Mouse (Mus musculus) liver, embryonic 16.5 days (tissue): ENCODE measurements around the gene Spocd1. TPM values are rescaled to one million over a fixed set of nuclear protein-coding genes. Genes with fewer than 3 reads are reported as not detected.

Experiments used
- ATAC-seq: fragments of 200-750 bp; cut with Nextera tagmentation; 2 replicates; pipeline ENCODE4 v1.8.0; 2017; ENCODE audit warnings: low read depth, mild to moderate bottlenecking, moderate number of reproducible peaks, moderate library complexity
- H3K27ac ChIP-seq: fragments of 300-500 bp; sonication (generic); 2 replicates; pipeline ENCODE4 v1.5.1; 2014; ENCODE audit warnings: mild to moderate bottlenecking, low read length
- H3K27me3 ChIP-seq: fragments of 300-500 bp; sonication (generic); 2 replicates; pipeline ENCODE4 v1.6.1; 2014; ENCODE audit warnings: low read depth, low read length, mixed read lengths; ENCODE audit not compliant: control insufficient read depth, insufficient read depth
- H3K36me3 ChIP-seq: fragments of 300-500 bp; sonication (generic); 2 replicates; pipeline ENCODE4 v1.6.1; 2014; ENCODE audit warnings: mild to moderate bottlenecking; ENCODE audit not compliant: control insufficient read depth, insufficient read depth
- H3K4me1 ChIP-seq: fragments of 300-500 bp; sonication (generic); 2 replicates; pipeline ENCODE4 v1.6.1; 2014; ENCODE audit warnings: low read depth, low read length, mixed read lengths; ENCODE audit not compliant: control insufficient read depth
- H3K4me2 ChIP-seq: fragments of 300-500 bp; sonication (generic); 2 replicates; pipeline ENCODE4 v1.6.1; 2014; ENCODE audit warnings: low read depth, low read length, mixed read lengths
- H3K4me3 ChIP-seq: fragments of 300-500 bp; sonication (generic); 2 replicates; pipeline ENCODE4 v1.5.1; 2014; ENCODE audit warnings: low read depth, mild to moderate bottlenecking, low read length
- H3K9ac ChIP-seq: fragments of 300-500 bp; sonication (generic); 2 replicates; pipeline ENCODE4 v1.6.1; 2014; ENCODE audit warnings: low read depth, low read length
- H3K9me3 ChIP-seq: fragments of 300-500 bp; sonication (generic); replicated peaks from 2 replicates; pipeline ENCODE4 v1.6.1; 2016; ENCODE audit warnings: low read length; ENCODE audit not compliant: control insufficient read depth
- WGBS: fragments of 180-500 bp; shearing (Covaris S2); extraction: QIAGEN DNeasy Blood & Tissue Kit; methylation state at CpG from one replicate; pipeline ENCODE4 v1.1.7; 2014; ENCODE audit not compliant: insufficient replicate concordance; 5-methylcytosine and 5-hydroxymethylcytosine counted together
- polyA plus RNA-seq: library from polyadenylated mRNA; unstranded; fragments of >200 nt; fragmentation: Nextera tagmentation; extraction: Ambion mirVana; gene quantifications from 2 replicates; pipeline ENCODE4 v1.2.1, GENCODE M21; 2015

Gene Spocd1
- polyA plus RNA-seq, 1 experiment from 2014 or later, result not detected

- H3K4me2 ChIP-seq, result peak overlapping the region; percentile 68
- H3K36me3 ChIP-seq, result no peaks in the 10 kb centered on the region
- H3K4me1 ChIP-seq, result peaks cover 6% of the 10 kb centered on the region
- H3K9ac ChIP-seq, result no peak overlapping the region
- H3K9me3 ChIP-seq, result no peaks in the 10 kb centered on the region
- ATAC-seq, result peak; percentile 56
- H3K4me3 ChIP-seq, result peak overlapping the region; percentile 46
- WGBS, result 2% methylated on average over 37 of the region's 37 CpGs
- H3K27ac ChIP-seq, result no peak overlapping the region
- peaks cover 17% of the 10 kb centered on the region for H3K27me3 ChIP-seq
These were observed 31.3 kb downstream of the Spocd1 start for GRCm38 (mm10) chr4:129960180-129960944.

DNA sequence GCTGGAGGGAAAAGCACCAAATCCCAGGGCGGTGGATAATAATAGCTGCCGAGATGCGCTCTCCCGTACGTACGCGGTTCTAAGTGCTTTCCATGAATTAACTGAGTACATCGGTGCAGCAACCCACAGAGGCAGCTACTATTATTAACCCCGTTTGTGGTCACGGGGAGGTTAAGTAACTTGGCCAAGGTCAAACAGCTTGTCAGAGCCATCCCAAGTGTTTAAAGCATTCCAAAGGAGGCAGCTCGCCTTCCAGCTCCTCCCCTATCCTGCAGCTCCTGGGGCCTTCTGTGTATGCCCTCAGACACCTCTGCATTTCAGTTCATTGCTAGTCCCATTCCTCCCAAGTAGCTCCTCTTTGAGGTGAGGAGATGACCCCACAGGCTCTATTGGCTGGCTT, 36.2 kb downstream of the Spocd1 start:
- Histone ChIP-seq H3K27ac (no peak overlapping the region), H3K9ac (no peak overlapping the region), H3K9me3 (no peaks in the 10 kb centered on the region), H3K4me2 (no peak overlapping the region), H3K4me1 (peaks cover under 1% of the 10 kb centered on the region; the same call in 1 of the 2 replicates), H3K36me3 (no peaks in the 10 kb centered on the region), H3K4me3 (no peak overlapping the region), H3K27me3 (peaks cover 11% of the 10 kb centered on the region)
- ATAC-seq, result no peak
- 69% methylated on average over 11 of the region's 11 CpGs for WGBS

- Histone ChIP-seq H3K9ac (no peak overlapping the region), H3K4me1 (no peaks in the 10 kb centered on the region), H3K4me2 (no peak overlapping the region), H3K27me3 (peaks cover 2% of the 10 kb centered on the region), H3K4me3 (no peak overlapping the region), H3K9me3 (no peaks in the 10 kb centered on the region), H3K36me3 (no peaks in the 10 kb centered on the region), H3K27ac (no peak overlapping the region)
- 15% methylated on average over 10 of the region's 10 CpGs for WGBS
- ATAC-seq, result no peak
These were observed 37.2 kb downstream of the Spocd1 start for GRCm38 (mm10) chr4:129966201-129966600.

- no peak overlapping the region for H3K9ac ChIP-seq
- 50% methylated on average over 13 of the region's 13 CpGs for WGBS
- H3K27me3 ChIP-seq, result peaks cover 3% of the 10 kb centered on the region
- H3K36me3 ChIP-seq, result no peaks in the 10 kb centered on the region
- H3K27ac ChIP-seq, result no peak overlapping the region
- H3K9me3 ChIP-seq, result no peaks in the 10 kb centered on the region
- no peaks in the 10 kb centered on the region for H3K4me1 ChIP-seq
- H3K4me3 ChIP-seq, result no peak overlapping the region
- ATAC-seq, result no peak
- H3K4me2 ChIP-seq, result no peak overlapping the region
These were observed 38.3 kb downstream of the Spocd1 start for GRCm38 (mm10) chr4:129967024-129968014.

- H3K9me3 ChIP-seq, result no peaks in the 10 kb centered on the region
- ATAC-seq, result no peak
- no peak overlapping the region for H3K9ac ChIP-seq
- H3K4me1 ChIP-seq, result no peaks in the 10 kb centered on the region
- no peak overlapping the region for H3K4me2 ChIP-seq
- peaks cover 14% of the 10 kb centered on the region for H3K27me3 ChIP-seq
- no peaks in the 10 kb centered on the region for H3K36me3 ChIP-seq
- WGBS, result 50% methylated on average over 8 of the region's 8 CpGs
- no peak overlapping the region for H3K4me3 ChIP-seq
- H3K27ac ChIP-seq, result no peak overlapping the region
These were observed 41.1 kb downstream of the Spocd1 start for GRCm38 (mm10) chr4:129970168-129970567.

- peaks cover 14% of the 10 kb centered on the region for H3K27me3 ChIP-seq
- H3K4me3 ChIP-seq, result no peak overlapping the region
- no peak overlapping the region for H3K27ac ChIP-seq
- no peaks in the 10 kb centered on the region for H3K36me3 ChIP-seq
- no peak for ATAC-seq
- H3K9me3 ChIP-seq, result no peaks in the 10 kb centered on the region
- no peak overlapping the region for H3K9ac ChIP-seq
- H3K4me1 ChIP-seq, result no peaks in the 10 kb centered on the region
- WGBS, result 66% methylated on average over 11 of the region's 11 CpGs
- H3K4me2 ChIP-seq, result no peak overlapping the region
These were observed 41.8 kb downstream of the Spocd1 start for GRCm38 (mm10) chr4:129970861-129971260.

DNA sequence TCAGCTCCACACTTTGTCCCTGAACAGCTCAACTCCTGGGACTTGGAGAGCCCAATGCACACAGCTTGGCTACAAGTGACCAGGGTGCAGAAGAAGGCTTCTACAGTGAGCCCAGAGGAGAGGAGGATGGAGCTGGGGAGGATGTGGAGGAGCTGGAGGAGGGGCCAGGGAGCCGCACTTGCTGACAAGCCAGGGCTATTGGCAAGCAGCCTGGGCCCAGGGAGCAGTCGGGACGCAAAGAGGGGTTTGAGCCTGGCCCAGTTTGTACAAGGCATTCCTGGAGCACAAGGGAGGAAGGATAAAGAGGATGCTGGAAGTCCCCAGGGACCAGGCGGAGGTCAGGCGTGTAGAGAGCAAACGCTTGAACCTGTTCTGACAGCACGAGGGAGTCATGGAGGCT, 42.9 kb downstream of the Spocd1 start:
- H3K27me3 ChIP-seq, result peaks cover 14% of the 10 kb centered on the region
- H3K36me3 ChIP-seq, result no peaks in the 10 kb centered on the region
- no peak overlapping the region for H3K4me2 ChIP-seq
- H3K9ac ChIP-seq, result no peak overlapping the region
- WGBS, result 40% methylated on average over 7 of the region's 7 CpGs
- H3K4me1 ChIP-seq, result no peaks in the 10 kb centered on the region
- H3K27ac ChIP-seq, result no peak overlapping the region
- no peak overlapping the region for H3K4me3 ChIP-seq
- no peak for ATAC-seq
- no peaks in the 10 kb centered on the region for H3K9me3 ChIP-seq

DNA sequence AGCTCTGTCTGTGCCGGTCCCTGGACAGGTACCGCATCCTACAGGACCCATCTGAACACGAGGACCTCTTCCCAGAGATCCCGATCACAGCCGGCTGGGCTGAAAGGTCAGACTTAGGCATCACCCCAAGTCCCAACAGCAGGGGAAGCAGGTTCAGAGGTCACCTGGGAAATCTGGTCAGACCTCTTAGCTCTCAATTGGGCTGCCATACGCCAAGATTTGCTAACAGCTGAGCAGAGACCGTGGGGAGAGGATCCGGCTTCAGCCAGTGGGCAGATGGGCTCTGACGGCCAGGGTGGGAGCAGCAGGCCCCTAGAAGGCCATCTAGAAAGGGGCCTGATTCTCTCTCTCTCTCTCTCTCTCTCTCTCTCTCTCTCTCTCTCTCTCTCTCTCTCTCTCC, 45.2 kb downstream of the Spocd1 start:
- ATAC-seq, result no peak
- no peaks in the 10 kb centered on the region for H3K36me3 ChIP-seq
- WGBS, result 57% methylated on average over 9 of the region's 9 CpGs
- H3K27ac ChIP-seq, result no peak overlapping the region
- no peaks in the 10 kb centered on the region for H3K9me3 ChIP-seq
- H3K4me3 ChIP-seq, result no peak overlapping the region
- H3K27me3 ChIP-seq, result peaks cover 15% of the 10 kb centered on the region
- H3K4me2 ChIP-seq, result no peak overlapping the region
- no peak overlapping the region for H3K9ac ChIP-seq
- no peaks in the 10 kb centered on the region for H3K4me1 ChIP-seq

DNA sequence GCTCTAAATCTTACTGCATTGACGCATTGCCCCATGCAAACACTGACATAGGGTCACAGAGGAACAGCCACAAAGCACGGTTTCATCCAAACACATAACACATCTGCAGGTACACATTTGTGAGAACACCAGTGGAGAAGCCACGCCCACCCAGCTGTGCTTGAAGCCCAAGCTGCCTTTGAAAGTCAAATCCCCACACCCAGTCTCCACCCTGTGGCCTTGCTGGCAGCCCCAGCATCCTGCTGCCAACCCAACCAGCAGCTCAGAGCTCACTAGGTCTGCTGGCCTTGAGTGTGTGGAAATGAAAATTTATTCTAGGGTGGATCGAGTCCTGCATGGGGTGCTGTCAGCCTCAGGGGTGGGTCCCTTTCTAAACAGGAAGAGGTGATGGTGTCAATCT, 48.2 kb downstream of the Spocd1 start:
- Histone ChIP-seq H3K27me3 (peaks cover 30% of the 10 kb centered on the region), H3K27ac (no peak overlapping the region), H3K4me2 (no peak overlapping the region), H3K9ac (no peak overlapping the region), H3K4me3 (no peak overlapping the region), H3K36me3 (no peaks in the 10 kb centered on the region), H3K9me3 (no peaks in the 10 kb centered on the region), H3K4me1 (no peaks in the 10 kb centered on the region)
- ATAC-seq, result no peak
- 42% methylated on average over 4 of the region's 4 CpGs for WGBS
